Mouse (Mus musculus) CH12.LX (cell line): ENCODE measurements at regions not wholly inside any gene's neighbourhood (a gene's known extent, or its start where the extent isn't known, plus 50 kb on each side); places are given as distances from the start of the nearest gene placed in this dataset.

Experiments used
- DNase-seq: peaks from one replicate; pipeline ENCODE4 v3.0.0-alpha.2; 2013; ENCODE audit errors: extremely low read depth
- H3K27ac ChIP-seq: 2 replicates; pipeline ENCODE4 v1.5.1; 2012; ENCODE audit warnings: low read depth, mild to moderate bottlenecking, control low read depth, moderate library complexity; ENCODE audit not compliant: insufficient read depth
- H3K27me3 ChIP-seq: replicated peaks from 2 replicates; pipeline ENCODE3; 2012; ENCODE audit warnings: inconsistent platforms
- H3K36me3 ChIP-seq, 2 experiments: replicated peaks in 1 of 2; 2 replicates each; pipeline versions ENCODE3 to v1.6.1; 2012; ENCODE audit warnings: inconsistent platforms in 1 of 2, low read length in 1 of 2, mild to moderate bottlenecking in 1 of 2, mixed read lengths in 1 of 2, moderate library complexity in 1 of 2; ENCODE audit not compliant: control insufficient read depth in 1 of 2, insufficient read depth in 1 of 2
- H3K4me1 ChIP-seq, 2 experiments: 2 replicates each; pipeline ENCODE4 v1.6.1; 2012; ENCODE audit warnings: inconsistent platforms in 1 of 2, moderate library complexity in 1 of 2; ENCODE audit not compliant: insufficient read depth in 2 of 2, control insufficient read depth in 1 of 2
- H3K4me2 ChIP-seq: 2 replicates; pipeline ENCODE4 v1.6.1; 2012; ENCODE audit warnings: low read depth, mild to moderate bottlenecking, control low read depth; ENCODE audit not compliant: poor library complexity, insufficient read depth, severe bottlenecking
- H3K4me3 ChIP-seq, 3 experiments: fragments of 150-350 bp in 1 of 3; sonication (generic) in 1 of 3; replicated peaks in 1 of 3; 2 replicates each; pipeline versions ENCODE3 to v1.5.1; 2011 to 2012; ENCODE audit warnings: low read depth in 2 of 3, low read length in 2 of 3, mild to moderate bottlenecking in 2 of 3, moderate library complexity in 2 of 3, control low read depth in 1 of 3, improper control_type of control experiment in 1 of 3, inconsistent platforms in 1 of 3, mixed read lengths in 1 of 3; ENCODE audit not compliant: poor library complexity in 1 of 3
- H3K79me2 ChIP-seq: replicated peaks from 2 replicates; pipeline ENCODE4 v1.6.1; 2012; ENCODE audit warnings: mild to moderate bottlenecking, moderate library complexity; ENCODE audit not compliant: control insufficient read depth, poor library complexity, insufficient read depth, severe bottlenecking; ENCODE audit errors: extremely low read depth
- H3K9ac ChIP-seq: 2 replicates; pipeline ENCODE4 v1.6.1; 2012; ENCODE audit warnings: low read depth, mild to moderate bottlenecking, control low read depth, moderate library complexity; ENCODE audit not compliant: insufficient read depth
- H3K9me3 ChIP-seq: replicated peaks from 2 replicates; pipeline ENCODE3; 2012; ENCODE audit warnings: low read length, inconsistent platforms, mixed read lengths
- CHD1 ChIP-seq: IDR thresholded peaks from 2 replicates; pipeline ENCODE4 v1.6.1; 2012; ENCODE audit warnings: low read depth, low read length, improper control_type of control experiment, inconsistent platforms
- CHD2 ChIP-seq: IDR thresholded peaks from 2 replicates; pipeline ENCODE4 v1.6.1; 2011; ENCODE audit warnings: low read length, improper control_type of control experiment
- ETS1 ChIP-seq: conservative IDR thresholded peaks from 2 replicates; pipeline ENCODE4 v1.6.1; 2012; ENCODE audit warnings: low read depth, mild to moderate bottlenecking, inconsistent platforms, low read length, improper control_type of control experiment, moderate library complexity
- HCFC1 ChIP-seq: IDR thresholded peaks from 2 replicates; pipeline ENCODE4 v1.6.1; 2012; ENCODE audit warnings: low read depth, mild to moderate bottlenecking, inconsistent platforms, low read length, improper control_type of control experiment
- JUN ChIP-seq: IDR thresholded peaks from 2 replicates; pipeline ENCODE4 v1.6.1; 2011; ENCODE audit warnings: low read depth, mild to moderate bottlenecking, low read length, improper control_type of control experiment, moderate library complexity; ENCODE audit not compliant: insufficient read depth
- JUND ChIP-seq: conservative IDR thresholded peaks from 2 replicates; pipeline ENCODE4 v1.6.1; 2011; ENCODE audit warnings: low read depth, low read length, improper control_type of control experiment
- KAT2A ChIP-seq: IDR thresholded peaks from 2 replicates; pipeline ENCODE4 v1.6.1; 2012; ENCODE audit warnings: low read length, improper control_type of control experiment, inconsistent platforms; ENCODE audit not compliant: insufficient replicate concordance
- MAFK ChIP-seq: IDR thresholded peaks from 2 replicates; pipeline ENCODE4 v1.6.1; 2011; ENCODE audit warnings: low read length, improper control_type of control experiment; ENCODE audit not compliant: insufficient replicate concordance
- MEF2A ChIP-seq: IDR thresholded peaks from 2 replicates; pipeline ENCODE4 v1.6.1; 2014; ENCODE audit warnings: low read depth, mild to moderate bottlenecking, inconsistent platforms, low read length, improper control_type of control experiment, borderline replicate concordance
- POLR2A ChIP-seq: IDR thresholded peaks from 2 replicates; pipeline ENCODE4 v1.6.1; 2011; ENCODE audit warnings: low read depth, mild to moderate bottlenecking, improper control_type of control experiment, low read length
- RAD21 ChIP-seq: IDR thresholded peaks from 2 replicates; pipeline ENCODE4 v1.6.1; 2011; ENCODE audit warnings: low read depth, mild to moderate bottlenecking, low read length, improper control_type of control experiment, moderate library complexity
- SIN3A ChIP-seq: IDR thresholded peaks from 2 replicates; pipeline ENCODE4 v1.6.1; 2012; ENCODE audit warnings: low read length, improper control_type of control experiment, inconsistent platforms
- TBP ChIP-seq: conservative IDR thresholded peaks from 2 replicates; pipeline ENCODE4 v1.6.1; 2011; ENCODE audit warnings: low read depth, low read length, improper control_type of control experiment
- ZMIZ1 ChIP-seq: IDR thresholded peaks from 2 replicates; pipeline ENCODE4 v1.6.1; 2012; ENCODE audit warnings: low read depth, mild to moderate bottlenecking, inconsistent platforms, low read length, improper control_type of control experiment
- dilution Hi-C: fragments of 300-500 bp; cut with MboI; formaldehyde crosslinking; loops from 2 replicates; pipeline ENCODE4 v1.14.3; 2020; ENCODE audit warnings: low sequenced_read_pairs; ENCODE audit not compliant: extremely low pct_unique_long_range_greater_than_20kb, extremely low pct_ligation_motif_present
- in situ Hi-C: fragments of 300-500 bp; cut with MboI; formaldehyde crosslinking; loops from 3 replicates; pipeline ENCODE4 v1.14.3; 2019; ENCODE audit warnings: low sequenced_read_pairs, low pct_ligation_motif_present, low pct_unique_long_range_greater_than_20kb, mixed read lengths

- in situ Hi-C loops (no loop called here), dilution Hi-C loops (no loop called here)
- no peak overlapping the region for H3K4me2 ChIP-seq
- H3K27ac ChIP-seq, result no peak overlapping the region
- no peak for DNase-seq
- H3K27me3 ChIP-seq, result no peaks in the 10 kb centered on the region
- no peaks in the 10 kb centered on the region for H3K79me2 ChIP-seq
- H3K4me1 ChIP-seq, result no peaks in the 10 kb centered on the region
- H3K36me3 ChIP-seq, result no peaks in the 10 kb centered on the region
- H3K9me3 ChIP-seq, result peaks cover 9% of the 10 kb centered on the region
- TF ChIP-seq MAFK (no peak), SIN3A (no peak), JUND (no peak), TBP (no peak), MEF2A (no peak), ETS1 (no peak), HCFC1 (no peak), ZMIZ1 (no peak)
- H3K9ac ChIP-seq, result no peak overlapping the region
- H3K4me3 ChIP-seq, result no peak overlapping the region
Observed at GRCm38 (mm10) chr2:133708735-133709584, 157.0 kb downstream of the Bmp2 start.

GRCm38 (mm10) chr2:133716243-133716642, 164.3 kb downstream of the Bmp2 start:
- Histone ChIP-seq H3K4me3 (no peak overlapping the region), H3K9ac (no peak overlapping the region), H3K27ac (no peak overlapping the region), H3K27me3 (no peaks in the 10 kb centered on the region), H3K36me3 (no peaks in the 10 kb centered on the region), H3K79me2 (no peaks in the 10 kb centered on the region), H3K4me1 (no peaks in the 10 kb centered on the region), H3K4me2 (no peak overlapping the region), H3K9me3 (peaks cover 14% of the 10 kb centered on the region)
- dilution Hi-C loops (no loop called here), in situ Hi-C loops (no loop called here)
- TF ChIP-seq CHD1 (no peak), HCFC1 (no peak), CHD2 (no peak), ETS1 (no peak), JUN (no peak)
- no peak for DNase-seq

- no peak overlapping the region for H3K9ac ChIP-seq
- H3K27ac ChIP-seq, result no peak overlapping the region
- dilution Hi-C loops, result no loop called here
- TF ChIP-seq RAD21, result no peak
- TF ChIP-seq POLR2A, result no peak
- no peak for TF ChIP-seq KAT2A
- no peaks in the 10 kb centered on the region for H3K79me2 ChIP-seq
- no peak for DNase-seq
- in situ Hi-C loops, result no loop called here
- H3K4me1 ChIP-seq, result no peaks in the 10 kb centered on the region
- no peaks in the 10 kb centered on the region for H3K27me3 ChIP-seq
- no peaks in the 10 kb centered on the region for H3K36me3 ChIP-seq
- H3K4me2 ChIP-seq, result no peak overlapping the region
- H3K9me3 ChIP-seq, result peaks cover 16% of the 10 kb centered on the region
- H3K4me3 ChIP-seq, result no peak overlapping the region
Observed at GRCm38 (mm10) chr2:133717076-133717475, 165.1 kb downstream of the Bmp2 start.
